Mouse (Mus musculus) intestine, embryonic 16.5 days (tissue): ENCODE measurements around the gene Zfp62. TPM values are rescaled to one million over a fixed set of nuclear protein-coding genes. Genes with fewer than 3 reads are reported as not detected.
A peak's percentile ranks its signal among the peaks of the same experiment; 100 is the strongest.
"Not testable (repeated sequence)": the region's sequence is repeated elsewhere in the genome, so short reads cannot be mapped to it uniquely, and the experiment has no call there.

Experiments
- ATAC-seq: fragments of 200-750 bp; cut with Nextera tagmentation; 2 replicates; pipeline ENCODE4 v1.8.0; 2017; ENCODE audit warnings: moderate TSS enrichment, moderate library complexity
- H3K27ac ChIP-seq: fragments of 300-500 bp; sonication (generic); 2 replicates; pipeline ENCODE4 v1.5.1; 2014; ENCODE audit warnings: mild to moderate bottlenecking, low read length
- H3K27me3 ChIP-seq: fragments of 300-500 bp; sonication (generic); replicated peaks from 2 replicates; pipeline ENCODE4 v1.6.1; 2014; ENCODE audit warnings: low read length, control low read depth, mixed read lengths; ENCODE audit not compliant: control insufficient read depth, insufficient read depth
- H3K36me3 ChIP-seq: fragments of 300-500 bp; sonication (generic); 2 replicates; pipeline ENCODE4 v1.6.1; 2014; ENCODE audit warnings: low read length, control low read depth; ENCODE audit not compliant: control insufficient read depth, insufficient read depth
- H3K4me1 ChIP-seq: fragments of 300-500 bp; sonication (generic); 2 replicates; pipeline ENCODE4 v1.6.1; 2014; ENCODE audit warnings: low read length, control low read depth, mixed read lengths; ENCODE audit not compliant: control insufficient read depth, insufficient read depth
- H3K4me2 ChIP-seq: fragments of 300-500 bp; sonication (generic); 2 replicates; pipeline ENCODE4 v1.6.1; 2014; ENCODE audit warnings: low read depth, low read length, control low read depth
- H3K4me3 ChIP-seq: fragments of 300-500 bp; sonication (generic); 2 replicates; pipeline ENCODE4 v1.5.1; 2014; ENCODE audit warnings: mild to moderate bottlenecking, low read length
- H3K9ac ChIP-seq: fragments of 300-500 bp; sonication (generic); 2 replicates; pipeline ENCODE4 v1.6.1; 2014; ENCODE audit warnings: low read depth, low read length
- H3K9me3 ChIP-seq: fragments of 300-500 bp; sonication (generic); 2 replicates; pipeline ENCODE4 v1.6.1; 2016; ENCODE audit warnings: low read length, control low read depth; ENCODE audit not compliant: control insufficient read depth
- WGBS: fragments of 180-500 bp; shearing (Covaris S2); extraction: QIAGEN DNeasy Blood & Tissue Kit; methylation state at CpG from one replicate; pipeline ENCODE4 v1.1.7; 2014; 5-methylcytosine and 5-hydroxymethylcytosine counted together
- polyA plus RNA-seq: library from polyadenylated mRNA; unstranded; fragments of >200 nt; fragmentation: Nextera tagmentation; extraction: Ambion mirVana; gene quantifications from 2 replicates; pipeline ENCODE4 v1.2.1, GENCODE M21; 2015

Gene Zfp62
- 20.7 and 23.1 TPM in 2 replicates for polyA plus RNA-seq

DNA sequence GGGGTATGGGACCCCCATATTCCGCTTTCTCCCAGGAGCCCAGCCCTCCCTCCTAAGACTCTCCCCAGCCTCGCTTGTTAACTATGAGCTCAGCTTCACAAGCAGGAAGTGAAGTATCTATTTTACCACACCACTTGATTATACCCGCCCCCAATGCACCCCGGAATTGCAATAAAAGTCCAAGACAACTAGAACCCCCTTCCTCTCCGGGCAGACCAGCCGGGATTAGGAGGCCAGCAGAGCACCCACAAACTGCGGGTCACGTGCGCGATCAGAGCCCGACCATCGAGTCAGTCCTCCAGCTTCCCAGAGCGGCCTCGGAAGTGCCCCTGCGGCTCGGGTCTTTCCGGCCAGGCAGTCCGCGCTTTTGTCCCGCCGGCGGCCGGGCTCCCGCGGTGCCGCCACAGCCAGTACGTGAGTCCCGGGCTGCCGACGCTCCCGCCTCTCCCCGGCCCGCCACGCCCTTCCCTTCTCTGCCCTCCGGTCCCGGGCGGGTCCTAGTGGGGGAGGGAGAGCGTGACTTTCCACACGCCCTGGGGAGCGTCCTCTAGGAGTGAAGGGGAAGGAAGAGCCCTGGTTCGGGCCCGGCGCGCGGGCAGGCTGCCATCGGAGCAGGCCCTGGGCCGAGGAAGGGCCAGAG lies at the start of gene Zfp62:
Gene Zfp62 (plus strand): TSS at position 164 of the 640 bp plus-strand sequence.
- ATAC-seq, result peak; percentile 96
- peaks cover 5% of the 10 kb centered on the region for H3K4me1 ChIP-seq
- under 1% methylated on average over 46 of the region's 47 CpGs for WGBS
- H3K27ac ChIP-seq, result peak within 1 kb of the TSS; percentile 98
- H3K27me3 ChIP-seq, result no peaks in the 10 kb centered on the region
- peak within 1 kb of the TSS; percentile 87 for H3K4me2 ChIP-seq
- H3K9ac ChIP-seq, result peak within 1 kb of the TSS; percentile 90
- no peaks in the 10 kb centered on the region for H3K36me3 ChIP-seq
- H3K9me3 ChIP-seq, result no peaks in the 10 kb centered on the region
- H3K4me3 ChIP-seq, result peak within 1 kb of the TSS; percentile 78

DNA sequence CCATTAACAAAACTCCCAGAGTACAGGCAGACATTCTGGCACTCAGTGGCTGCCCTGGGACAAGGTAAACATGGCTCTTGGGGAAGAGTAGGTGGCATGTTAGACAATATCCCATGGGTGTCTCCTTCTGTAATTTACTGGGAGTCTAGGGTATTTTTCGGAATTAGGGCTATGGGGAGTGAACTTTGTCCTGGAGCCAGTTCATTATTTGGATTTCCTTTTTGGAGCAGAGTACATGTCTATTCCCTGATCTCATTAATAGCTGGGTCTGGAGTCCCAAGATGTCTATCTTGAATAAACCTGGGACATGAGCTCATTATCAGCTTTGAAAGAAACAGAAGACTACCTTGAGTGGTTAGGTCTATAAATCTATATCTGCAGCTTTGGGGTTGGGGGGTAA lies 49.0 kb upstream of the Zfp62 start, which contains the start of gene Olfr1394:
Gene Olfr1394 (plus strand): TSS at position 301 of the 400 bp plus-strand sequence.
- no peak for ATAC-seq
- WGBS, result 95% methylated on average over 1 of the region's 1 CpGs
- Histone ChIP-seq H3K9me3 (no peaks in the 10 kb centered on the region), H3K27ac (no peak within 1 kb of the TSS), H3K9ac (no peak within 1 kb of the TSS), H3K36me3 (no peaks in the 10 kb centered on the region), H3K4me3 (no peak within 1 kb of the TSS), H3K4me1 (no peaks in the 10 kb centered on the region), H3K27me3 (no peaks in the 10 kb centered on the region), H3K4me2 (no peak within 1 kb of the TSS)

GRCm38 (mm10) chr11:49156821-49157814 lies 46.0 kb upstream of the Zfp62 start:
- Histone ChIP-seq H3K9me3 (no peaks in the 10 kb centered on the region), H3K4me2 (no peak overlapping the region), H3K4me1 (no peaks in the 10 kb centered on the region), H3K27ac (no peak overlapping the region), H3K36me3 (no peaks in the 10 kb centered on the region), H3K4me3 (no peak overlapping the region), H3K9ac (no peak overlapping the region), H3K27me3 (no peaks in the 10 kb centered on the region)
- ATAC-seq, result no peak
- whole genome bisulfite sequencing, result 78% methylated on average over 2 of the region's 2 CpGs

GRCm38 (mm10) chr11:49168839-49169611 lies 34.1 kb upstream of the Zfp62 start:
- Histone ChIP-seq H3K9ac (peak overlapping the region; percentile 48; the same call in 1 of the 2 replicates), H3K36me3 (no peaks in the 10 kb centered on the region), H3K9me3 (peaks cover 5% of the 10 kb centered on the region; the same call in 1 of the 2 replicates), H3K4me3 (peak overlapping the region; percentile 42), H3K27ac (no peak overlapping the region), H3K27me3 (peaks cover 9% of the 10 kb centered on the region), H3K4me1 (peaks cover 6% of the 10 kb centered on the region), H3K4me2 (peak overlapping the region; percentile 83)
- 7% methylated on average over 50 of the region's 50 CpGs for WGBS
- ATAC-seq, result peak; percentile 71

DNA sequence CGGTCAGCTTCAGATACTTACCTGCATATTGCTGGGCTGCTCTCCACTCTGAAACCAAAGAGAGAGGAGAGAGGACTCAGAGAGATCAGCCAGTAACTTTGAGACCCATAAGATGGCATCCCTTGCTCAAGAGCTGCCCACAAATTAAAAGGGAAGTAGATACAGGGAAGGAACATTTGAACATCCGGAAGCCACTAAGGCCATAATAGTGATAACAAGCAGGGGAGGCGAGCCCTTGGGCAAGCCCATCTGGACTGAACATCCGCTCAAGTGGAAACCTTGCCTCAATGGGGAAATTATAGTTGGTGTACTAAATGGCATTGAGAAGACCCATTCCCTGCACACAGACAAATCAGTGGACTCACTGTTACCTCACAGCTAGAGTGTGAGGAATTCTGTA lies 32.5 kb upstream of the Zfp62 start:
- Histone ChIP-seq H3K27me3 (peaks cover 9% of the 10 kb centered on the region), H3K27ac (no peak overlapping the region), H3K9me3 (peaks cover 5% of the 10 kb centered on the region; the same call in 1 of the 2 replicates), H3K4me3 (no peak overlapping the region), H3K9ac (no peak overlapping the region), H3K4me1 (peaks cover 9% of the 10 kb centered on the region), H3K4me2 (no peak overlapping the region), H3K36me3 (no peaks in the 10 kb centered on the region)
- no peak for ATAC-seq
- WGBS, result 89% methylated on average over 4 of the region's 4 CpGs

GRCm38 (mm10) chr11:49175345-49175744 lies 27.7 kb upstream of the Zfp62 start:
- peak; percentile 5; the same call in 1 of the 2 replicates for ATAC-seq
- 85% methylated on average over 8 of the region's 8 CpGs for WGBS

DNA sequence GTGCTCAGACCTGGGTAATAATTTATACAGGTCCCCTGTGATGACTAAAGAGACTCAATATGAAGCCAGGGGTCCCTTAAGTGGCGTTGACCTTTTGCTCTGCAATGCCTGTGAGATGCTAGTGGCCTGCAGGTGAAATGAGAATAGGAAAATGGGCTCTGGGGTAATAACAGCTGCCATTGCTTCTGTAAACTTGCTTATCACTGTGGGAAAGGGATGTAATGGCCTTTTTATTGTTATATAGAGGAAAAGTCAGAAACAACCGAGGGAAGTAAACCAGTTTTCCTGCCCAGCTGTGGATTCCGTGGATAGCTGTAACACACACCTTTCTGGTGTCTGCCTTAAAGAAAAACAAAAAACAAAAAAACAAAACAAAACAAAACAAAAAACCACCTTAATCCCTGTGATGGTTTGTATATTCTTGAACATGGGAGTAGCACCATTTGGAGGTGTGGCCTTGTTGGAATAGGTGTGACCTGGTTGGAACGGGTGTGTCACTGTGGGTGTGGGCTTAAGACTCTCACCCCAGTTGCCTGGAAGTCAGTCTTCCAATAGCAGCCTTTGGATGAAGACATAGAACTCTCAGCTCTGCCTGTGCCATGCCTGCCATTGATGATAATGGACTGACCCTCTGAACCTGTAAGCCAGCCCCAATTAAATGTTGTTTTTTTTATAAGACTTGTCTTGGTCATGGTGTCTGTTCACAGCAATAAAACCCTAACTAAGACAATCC lies 26.9 kb upstream of the Zfp62 start:
- not testable (repeated sequence) for H3K27ac ChIP-seq, H3K4me1 ChIP-seq, H3K9ac ChIP-seq, H3K36me3 ChIP-seq, H3K9me3 ChIP-seq, H3K27me3 ChIP-seq, H3K4me2 ChIP-seq, H3K4me3 ChIP-seq
- peak; percentile 75 for ATAC-seq
- 49% methylated on average over 4 of the region's 4 CpGs for WGBS

More at GRCm38 (mm10) chr11:49175345-49175744, 27.7 kb upstream of the Zfp62 start:
- Histone ChIP-seq H3K9me3 (no peaks in the 10 kb centered on the region), H3K9ac (no peak overlapping the region), H3K4me1 (0 out of 2 replicates have a peak, but pooled peaks cover 5% of the 10 kb centered on the region), H3K27me3 (no peaks in the 10 kb centered on the region), H3K4me2 (no peak overlapping the region), H3K27ac (no peak overlapping the region), H3K36me3 (no peaks in the 10 kb centered on the region), H3K4me3 (no peak overlapping the region)

GRCm38 (mm10) chr11:49183172-49183571 lies 19.9 kb upstream of the Zfp62 start:
- no peak for ATAC-seq
- H3K4me1 ChIP-seq, result no peaks in the 10 kb centered on the region
- no peak overlapping the region for H3K4me2 ChIP-seq
- H3K4me3 ChIP-seq, result no peak overlapping the region
- no peaks in the 10 kb centered on the region for H3K27me3 ChIP-seq
- H3K27ac ChIP-seq, result no peak overlapping the region
- H3K9me3 ChIP-seq, result no peaks in the 10 kb centered on the region
- WGBS, result 59% methylated on average over 1 of the region's 1 CpGs
- no peaks in the 10 kb centered on the region for H3K36me3 ChIP-seq
- no peak overlapping the region for H3K9ac ChIP-seq
